Mouse (Mus musculus) right cerebral cortex, postnatal 36 days (tissue): ENCODE results near the gene Tab1.

Experiments
- DNase-seq, 2 experiments: peaks; one replicate each; pipeline ENCODE4 v3.0.0; 2022; ENCODE audit warnings: low spot score in 2 of 2, mixed read lengths in 1 of 2

The Tab1 gene

DNA sequence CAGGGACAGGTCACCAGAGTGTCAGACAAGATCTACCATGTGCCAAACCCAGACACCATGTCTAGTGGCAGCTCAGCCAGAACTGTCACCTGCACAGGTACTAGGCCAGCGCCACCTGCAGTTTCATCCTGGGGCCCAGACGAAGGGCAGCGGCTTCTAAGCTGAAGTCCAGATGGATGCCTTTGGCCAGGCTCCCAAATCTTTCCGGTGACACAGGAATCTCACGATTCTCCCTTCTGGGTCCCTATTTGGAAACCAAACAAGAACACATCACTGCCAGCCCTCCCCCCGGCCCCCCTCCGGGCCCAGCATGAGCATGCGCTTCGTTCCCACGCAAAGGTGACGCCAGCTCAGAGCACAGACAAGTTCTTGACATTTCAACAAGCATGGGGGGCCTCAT, 30.3 kb downstream of the Tab1 start:
- peak; percentile 57 to 65 for DNase-seq

GRCm38 (mm10) chr15:80163716-80164115, 30.8 kb downstream of the Tab1 start:
- DNase-seq = no peak

- no peak for DNase-seq
These were observed 32.5 kb downstream of the Tab1 start for GRCm38 (mm10) chr15:80165396-80165795.

DNA sequence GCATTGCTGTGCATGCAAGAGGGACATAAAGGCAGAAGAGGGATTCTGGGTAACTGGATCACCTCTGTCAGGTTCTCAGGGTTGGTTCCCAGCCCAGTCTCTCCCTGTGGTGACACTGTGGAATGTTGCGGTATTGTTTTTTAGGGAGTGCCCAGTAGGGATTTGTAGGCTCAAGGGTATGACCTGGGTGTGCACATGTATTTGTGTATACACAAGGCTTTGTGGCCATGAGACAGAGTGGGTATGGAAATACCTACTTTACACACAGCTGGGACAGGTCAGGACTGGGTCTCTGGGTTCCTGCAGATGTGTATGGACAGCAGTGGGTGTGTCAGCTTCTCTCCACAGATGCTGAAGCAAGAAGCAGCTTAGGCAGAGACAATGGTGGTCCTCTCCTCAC, 36.6 kb downstream of the Tab1 start:
- DNase-seq = no peak

- DNase-seq = no peak
These were observed 37.4 kb downstream of the Tab1 start for GRCm38 (mm10) chr15:80170357-80170756.

DNA sequence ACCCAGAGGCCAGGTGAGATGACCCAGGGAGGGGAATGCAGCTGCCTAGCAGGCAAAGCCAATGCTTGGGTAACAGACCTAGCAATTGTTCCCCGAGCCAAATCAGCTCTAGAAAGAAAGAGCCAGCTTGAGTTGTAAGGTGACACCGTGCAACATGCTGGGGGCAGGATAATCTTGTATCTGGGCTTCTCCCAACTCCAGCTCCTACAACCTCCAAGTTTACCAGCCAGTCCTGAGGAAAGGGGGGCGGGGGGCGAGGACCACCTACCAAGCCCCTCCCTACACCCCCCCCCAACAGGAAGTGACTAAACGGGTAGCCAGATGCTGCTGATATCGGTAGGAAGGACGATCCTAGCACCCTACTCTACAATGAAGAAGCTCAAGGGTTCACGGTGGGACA, 38.4 kb downstream of the Tab1 start:
- DNase-seq = no peak

DNA sequence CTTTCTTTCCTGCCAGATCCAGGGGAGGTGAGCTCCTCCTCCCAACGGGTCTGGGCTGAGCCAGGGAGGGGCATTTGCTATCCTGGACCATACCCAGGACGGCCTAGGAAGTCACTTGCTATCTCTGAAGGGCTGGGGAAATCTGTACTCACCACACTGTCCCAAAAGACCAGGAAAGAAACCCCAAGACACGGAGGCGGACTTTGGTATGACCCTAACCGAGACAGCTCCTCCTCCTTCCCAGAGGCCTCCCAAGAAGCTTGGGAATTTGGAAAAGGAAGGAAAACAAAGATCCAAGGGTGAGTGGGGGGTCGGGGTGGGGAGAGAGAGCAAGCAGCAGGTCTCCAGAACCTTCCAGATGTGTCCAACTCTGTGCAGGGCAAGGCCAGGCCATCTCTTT, 38.9 kb downstream of the Tab1 start:
- no peak for DNase-seq

DNA sequence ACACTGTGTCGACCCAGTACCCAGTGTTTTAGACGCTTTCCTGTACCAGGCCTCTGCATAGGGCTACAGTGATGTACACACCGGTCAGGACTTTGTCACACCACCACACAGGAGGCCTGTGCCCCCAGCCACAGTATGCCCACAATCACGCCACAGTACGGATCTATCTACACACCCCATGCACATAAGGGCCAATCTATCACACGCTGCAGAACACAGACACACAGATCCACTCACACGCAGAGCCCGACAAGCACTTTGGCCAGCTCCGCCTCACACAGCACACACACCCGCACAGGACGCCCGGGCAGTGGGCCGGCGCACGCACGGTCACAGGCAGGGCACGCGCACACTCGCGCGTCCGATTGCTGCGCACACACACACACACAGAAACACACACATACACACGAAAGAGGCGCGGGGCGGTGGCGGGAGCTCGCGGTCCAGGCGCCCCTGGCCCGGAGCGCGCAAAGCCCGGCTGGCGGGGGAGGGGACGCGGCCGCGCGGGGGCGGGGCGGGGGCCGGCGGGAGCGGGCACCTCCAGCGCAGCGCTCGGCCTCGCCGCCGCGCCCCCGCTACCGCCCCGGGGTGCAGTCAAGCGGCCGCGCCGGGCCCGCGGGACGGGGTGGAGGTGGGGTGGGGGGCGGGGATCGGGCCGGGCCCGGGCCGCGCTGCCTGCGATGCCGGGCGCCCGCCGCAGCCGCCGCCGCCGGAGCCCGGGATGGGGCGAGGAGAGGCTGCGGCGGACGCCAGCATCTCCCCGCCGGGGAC, 40.3 kb downstream of the Tab1 start, which contains the start of gene Mgat3:
Mgat3 (plus strand) TSS at position 721 of the 771 bp plus-strand sequence.
- DNase-seq = peak; percentile 28 to 53

- DNase-seq = peak; percentile 22 to 55
These were observed 41.1 kb downstream of the Tab1 start for GRCm38 (mm10) chr15:80173781-80174597.

DNA sequence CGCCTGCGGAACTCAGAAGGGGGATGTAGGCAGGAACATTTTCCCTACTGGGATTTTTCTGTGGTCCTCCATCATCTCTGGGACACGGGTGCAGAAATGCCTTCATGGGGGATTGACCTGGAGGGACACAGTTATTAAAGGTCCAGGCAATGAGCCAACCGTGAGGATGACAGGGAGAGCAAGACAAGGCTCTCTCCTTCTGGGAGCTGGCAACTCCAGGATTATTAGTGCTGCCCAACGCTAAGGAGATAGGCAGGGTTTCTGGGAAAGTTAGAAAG, 41.6 kb downstream of the Tab1 start:
- no peak for DNase-seq

DNA sequence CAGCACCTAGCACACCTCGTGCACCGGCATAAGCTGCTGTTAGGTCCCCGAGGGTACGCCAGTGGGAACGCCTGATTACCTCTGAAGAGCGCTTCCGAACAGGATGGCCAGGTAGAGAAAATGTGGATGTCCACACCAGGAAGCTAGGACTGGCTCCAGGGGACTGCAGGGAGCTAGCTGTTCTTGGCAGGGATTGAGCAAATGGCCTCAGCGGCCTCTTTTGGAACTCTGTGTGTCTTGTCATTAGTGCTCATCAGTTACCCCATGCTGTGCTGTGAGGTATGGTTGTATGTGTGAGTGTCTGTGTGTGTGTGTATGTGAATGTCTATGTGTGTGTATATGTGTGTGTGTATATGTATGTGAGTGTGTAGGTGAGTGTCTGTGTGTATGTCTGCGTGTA, 42.4 kb downstream of the Tab1 start:
- no peak for DNase-seq

- no peak for DNase-seq
These were observed 42.8 kb downstream of the Tab1 start for GRCm38 (mm10) chr15:80175756-80176155.

DNA sequence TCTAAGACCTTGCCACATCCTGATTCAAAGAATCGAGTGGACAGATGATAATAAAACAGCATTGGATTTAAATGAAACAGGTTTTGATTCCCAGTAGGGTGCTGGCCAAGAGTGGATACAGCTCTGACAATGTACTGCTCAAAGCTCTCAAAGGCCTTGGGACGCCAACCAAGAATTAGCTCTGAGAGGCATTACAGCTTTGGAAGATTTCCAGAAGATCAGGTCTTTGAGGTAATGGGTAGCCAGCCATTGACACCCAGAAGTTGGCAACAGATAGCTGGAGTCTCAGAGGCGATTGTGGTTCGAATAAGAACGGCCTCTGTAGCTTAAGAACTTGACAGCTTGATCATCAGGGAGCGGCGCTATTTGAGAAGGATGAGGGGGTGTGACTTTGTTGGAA, 48.6 kb downstream of the Tab1 start:
- DNase-seq = no peak

GRCm38 (mm10) chr15:80182072-80182700, 49.3 kb downstream of the Tab1 start:
- DNase-seq = no peak

GRCm38 (mm10) chr15:80188927-80189326, 56.0 kb downstream of the Tab1 start:
- no peak for DNase-seq

- no peak for DNase-seq
These were observed 57.1 kb downstream of the Tab1 start for GRCm38 (mm10) chr15:80190075-80190474.

GRCm38 (mm10) chr15:80191585-80192245, 58.8 kb downstream of the Tab1 start:
- DNase-seq = no peak

DNA sequence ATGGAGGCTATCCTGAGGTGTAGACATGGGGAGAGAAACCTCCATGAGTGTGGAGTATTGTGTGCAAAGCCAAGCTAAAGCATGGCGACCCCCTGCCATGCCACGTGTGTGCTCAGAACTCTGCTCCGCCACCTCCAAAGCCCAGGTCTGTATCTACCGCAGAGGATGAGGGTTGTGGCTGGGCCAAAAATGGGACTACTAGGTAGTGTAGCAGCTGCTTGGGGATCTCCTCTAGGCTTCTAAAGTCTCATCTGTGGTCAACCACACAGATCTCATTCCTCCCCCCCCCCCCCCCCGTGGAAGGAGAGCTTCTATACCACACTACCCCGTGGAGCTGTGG, 59.3 kb downstream of the Tab1 start:
- no peak for DNase-seq

DNA sequence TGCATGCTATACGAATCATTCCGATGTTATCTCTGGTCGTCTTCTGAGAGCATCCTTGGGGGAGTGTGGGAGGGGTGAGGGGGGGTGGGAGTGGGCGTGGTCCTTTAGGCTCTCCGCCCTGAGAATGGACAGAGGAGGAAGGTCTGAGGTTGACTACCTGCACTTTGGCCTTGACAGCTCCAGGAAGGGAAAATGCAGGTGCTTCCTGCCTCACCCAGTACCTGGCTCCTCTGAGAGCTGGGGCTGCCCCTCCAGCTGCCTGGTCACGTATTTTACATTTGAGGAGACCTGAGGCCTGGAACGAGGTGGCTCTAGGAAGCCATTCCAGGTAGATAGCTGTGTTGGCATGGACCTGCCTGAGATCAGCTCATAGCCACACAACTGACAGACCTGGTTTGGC, 59.9 kb downstream of the Tab1 start:
- DNase-seq = no peak

DNA sequence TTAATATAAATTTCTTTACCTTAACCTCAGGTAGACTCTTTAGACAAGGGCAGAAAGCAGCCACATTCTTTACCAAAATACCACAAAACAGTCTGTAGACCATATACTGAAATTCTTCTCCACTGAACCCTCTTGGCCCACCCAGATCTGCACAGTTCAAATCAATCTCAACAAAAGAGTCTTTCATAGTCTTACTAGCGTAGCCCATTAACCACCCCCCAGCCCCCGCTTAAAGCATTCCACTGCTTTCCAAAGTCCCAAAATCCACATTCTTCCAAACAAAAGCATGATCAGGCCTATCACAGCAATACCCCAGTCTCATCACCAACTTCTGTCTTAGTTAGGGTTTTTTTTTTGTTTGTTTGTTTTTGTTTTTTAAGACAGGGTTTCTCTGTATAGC, 66.6 kb downstream of the Tab1 start:
- DNase-seq = no peak

GRCm38 (mm10) chr15:80202111-80202775, 69.3 kb downstream of the Tab1 start:
- DNase-seq = peak in 1 of 2 experiments; percentile 71

GRCm38 (mm10) chr15:80203406-80203805, 70.5 kb downstream of the Tab1 start:
- DNase-seq = no peak
